Mouse (Mus musculus) cortical plate, adult 2 months (tissue): ENCODE results near the gene Ppil1. TPM values are rescaled to one million over a fixed set of nuclear protein-coding genes. Genes with fewer than 3 reads are reported as not detected.

Experiments
- H3K27ac ChIP-seq: fragments of 200-500 bp; 2 replicates; pipeline ENCODE4 v1.5.1; 2012; ENCODE audit warnings: low read length, control low read depth, inconsistent platforms; ENCODE audit not compliant: insufficient read depth
- H3K4me1 ChIP-seq: fragments of 200-500 bp; 2 replicates; pipeline ENCODE4 v1.6.1; 2011; ENCODE audit warnings: low read length; ENCODE audit not compliant: control insufficient read depth, insufficient read depth
- H3K4me3 ChIP-seq: fragments of 200-500 bp; 2 replicates; pipeline ENCODE4 v1.5.1; 2011; ENCODE audit warnings: mild to moderate bottlenecking, low read length, control low read depth; ENCODE audit not compliant: insufficient read depth
- CTCF ChIP-seq: fragments of 200-500 bp; IDR thresholded peaks from 2 replicates; pipeline ENCODE4 v1.5.1; 2011; ENCODE audit warnings: mild to moderate bottlenecking, control low read depth, low read length; ENCODE audit not compliant: insufficient read depth; ENCODE audit errors: extremely low read depth
- POLR2A ChIP-seq: fragments of 200-500 bp; IDR thresholded peaks from 2 replicates; pipeline ENCODE4 v1.6.1; 2011; ENCODE audit warnings: mild to moderate bottlenecking, low read length, control low read depth; ENCODE audit not compliant: insufficient read depth; ENCODE audit errors: extremely low read depth
- polyA plus RNA-seq: library from polyadenylated mRNA; depleted of rRNA; stranded (reverse); fragments of >200 nt; gene quantifications from 2 replicates; pipeline ENCODE4 v1.2.3, GENCODE M21; 2012; rRNA removed

Ppil1 gene
- 22.3 and 23.5 TPM in 2 replicates for polyA plus RNA-seq

GRCm38 (mm10) chr17:29263840-29264633 lies at the start of gene Ppil1:
Gene Ppil1, minus strand, starts transcription at chr17:29264186.
- Histone ChIP-seq H3K4me3 (peak within 1 kb of the TSS; percentile 70), H3K27ac (0 out of 2 replicates have a peak within 1 kb of the TSS, but pooled peaks have one; percentile 4), H3K4me1 (no peaks in the 10 kb centered on the region)
- TF ChIP-seq POLR2A (peak; percentile 5; the same call in 1 of the 2 replicates), CTCF (no peak)

GRCm38 (mm10) chr17:29313300-29313699 lies 49.3 kb upstream of the Ppil1 start:
- Histone ChIP-seq H3K4me1 (no peaks in the 10 kb centered on the region), H3K4me3 (no peak overlapping the region), H3K27ac (no peak overlapping the region)
- no peak for TF ChIP-seq POLR2A
- TF ChIP-seq CTCF: no peak

- TF ChIP-seq POLR2A (no peak), CTCF (no peak)
- Histone ChIP-seq H3K4me1 (no peaks in the 10 kb centered on the region), H3K4me3 (no peak overlapping the region), H3K27ac (no peak overlapping the region)
Measured at GRCm38 (mm10) chr17:29312082-29312481, 48.1 kb upstream of the Ppil1 start.

- Histone ChIP-seq H3K27ac (no peak overlapping the region), H3K4me3 (no peak overlapping the region), H3K4me1 (no peaks in the 10 kb centered on the region)
- TF ChIP-seq POLR2A (no peak), CTCF (no peak)
Measured at GRCm38 (mm10) chr17:29311602-29312001, 47.6 kb upstream of the Ppil1 start.

GRCm38 (mm10) chr17:29310056-29310623 lies 46.2 kb upstream of the Ppil1 start:
- no peak overlapping the region for H3K27ac ChIP-seq
- H3K4me1 ChIP-seq: no peaks in the 10 kb centered on the region
- H3K4me3 ChIP-seq: no peak overlapping the region
- TF ChIP-seq CTCF (no peak), POLR2A (no peak)

- no peak for TF ChIP-seq CTCF
- TF ChIP-seq POLR2A: no peak
- H3K27ac ChIP-seq: no peak overlapping the region
- H3K4me3 ChIP-seq: no peak overlapping the region
- H3K4me1 ChIP-seq: no peaks in the 10 kb centered on the region
Measured at GRCm38 (mm10) chr17:29305871-29306270, 41.9 kb upstream of the Ppil1 start.

GRCm38 (mm10) chr17:29305058-29305806 lies 41.2 kb upstream of the Ppil1 start:
- no peaks in the 10 kb centered on the region for H3K4me1 ChIP-seq
- no peak for TF ChIP-seq CTCF
- no peak for TF ChIP-seq POLR2A

GRCm38 (mm10) chr17:29304376-29305057 lies 40.5 kb upstream of the Ppil1 start:
- Histone ChIP-seq H3K4me3 (no peak overlapping the region), H3K4me1 (no peaks in the 10 kb centered on the region), H3K27ac (no peak overlapping the region)
- TF ChIP-seq POLR2A (no peak), CTCF (no peak)

More at GRCm38 (mm10) chr17:29305058-29305806, 41.2 kb upstream of the Ppil1 start:
- Histone ChIP-seq H3K27ac (no peak overlapping the region), H3K4me3 (no peak overlapping the region)

GRCm38 (mm10) chr17:29303856-29304255 lies 39.9 kb upstream of the Ppil1 start:
- no peaks in the 10 kb centered on the region for H3K4me1 ChIP-seq
- H3K27ac ChIP-seq: no peak overlapping the region
- no peak for TF ChIP-seq POLR2A
- TF ChIP-seq CTCF: no peak
- H3K4me3 ChIP-seq: no peak overlapping the region
